Mouse (Mus musculus) skeletal muscle tissue, adult 2 months (tissue): ENCODE measurements at regions not wholly inside any gene's neighbourhood (a gene's known extent, or its start where the extent isn't known, plus 50 kb on each side); places are given as distances from the start of the nearest gene placed in this dataset.
"Not testable (repeated sequence)": the region's sequence is repeated elsewhere in the genome, so short reads cannot be mapped to it uniquely, and the experiment has no call there.

Experiments used
- DNase-seq: peaks from one replicate; pipeline ENCODE4 v3.0.0-alpha.2; 2012; ENCODE audit warnings: low read depth, low spot score

DNA sequence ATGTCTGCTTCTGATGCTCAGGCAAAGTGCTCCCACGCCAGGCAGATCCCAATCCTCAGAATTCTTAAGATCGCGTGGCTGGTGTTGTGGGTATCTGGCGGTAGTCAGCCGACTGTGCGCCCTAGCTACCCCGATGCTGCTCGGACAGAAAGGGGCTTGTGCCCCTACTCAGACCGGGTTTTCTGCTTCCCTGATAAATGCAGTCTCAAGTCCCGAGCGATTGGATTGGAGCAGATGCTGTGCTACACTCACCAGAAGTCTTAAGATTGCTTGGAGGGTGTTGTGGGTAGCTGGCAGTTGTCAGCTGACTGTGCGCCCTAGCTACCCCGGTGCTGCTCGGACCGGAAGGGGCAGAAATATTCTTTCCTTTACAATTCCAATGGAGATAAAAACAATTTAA is 99.3 kb downstream of the Gm7489 start:
- DNase-seq, result not testable (repeated sequence)

DNA sequence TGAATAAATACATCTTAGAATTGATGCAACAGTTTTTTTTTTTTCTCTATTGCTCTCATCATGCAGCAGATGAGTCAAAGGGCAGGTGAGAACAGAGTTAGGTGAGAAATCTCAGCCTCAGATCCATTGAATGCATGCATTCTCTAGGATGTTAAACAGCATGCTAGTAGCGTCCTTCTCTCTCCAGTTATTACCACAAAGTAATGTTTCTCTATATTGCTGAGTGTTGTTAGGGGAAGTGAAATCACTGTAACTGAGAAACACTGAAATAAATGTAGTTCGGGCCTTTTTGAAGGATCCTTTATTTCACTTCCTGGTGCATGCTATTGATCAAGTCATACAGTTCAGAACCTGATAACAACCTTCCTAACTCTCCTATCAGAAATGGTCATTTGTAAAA is 105.2 kb downstream of the Gm7489 start:
- no peak for DNase-seq

DNA sequence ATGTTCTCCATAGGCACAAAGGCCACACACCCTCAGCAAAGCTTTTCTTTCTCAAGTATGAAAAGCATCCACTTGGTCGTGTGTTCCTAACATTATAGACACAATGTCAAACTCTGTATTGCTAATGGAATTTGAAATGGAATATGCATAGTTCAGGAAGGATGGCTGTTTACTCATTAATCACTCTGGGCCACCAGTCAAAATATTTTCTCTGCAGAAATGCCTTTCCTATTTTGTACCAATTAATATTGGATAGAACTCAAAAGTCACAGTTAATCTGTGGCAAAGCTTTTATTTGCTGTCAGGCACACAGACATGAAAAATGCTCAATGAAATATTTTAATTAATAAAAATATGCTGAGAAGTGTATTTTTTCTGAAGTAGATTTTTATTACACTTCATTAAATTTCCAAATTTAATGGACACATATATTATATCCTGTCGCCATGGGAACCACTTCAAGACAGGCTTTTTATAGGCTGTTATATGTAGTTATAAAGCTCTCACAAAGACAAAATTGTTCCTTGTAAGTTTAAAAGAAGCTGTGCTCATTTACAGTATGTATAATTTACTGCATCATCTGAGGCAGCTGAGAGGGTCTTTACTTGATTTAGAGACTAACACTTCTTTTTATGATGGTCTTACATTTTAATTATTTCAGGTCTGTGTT is 110.6 kb downstream of the Gm7489 start:
- no peak for DNase-seq

DNA sequence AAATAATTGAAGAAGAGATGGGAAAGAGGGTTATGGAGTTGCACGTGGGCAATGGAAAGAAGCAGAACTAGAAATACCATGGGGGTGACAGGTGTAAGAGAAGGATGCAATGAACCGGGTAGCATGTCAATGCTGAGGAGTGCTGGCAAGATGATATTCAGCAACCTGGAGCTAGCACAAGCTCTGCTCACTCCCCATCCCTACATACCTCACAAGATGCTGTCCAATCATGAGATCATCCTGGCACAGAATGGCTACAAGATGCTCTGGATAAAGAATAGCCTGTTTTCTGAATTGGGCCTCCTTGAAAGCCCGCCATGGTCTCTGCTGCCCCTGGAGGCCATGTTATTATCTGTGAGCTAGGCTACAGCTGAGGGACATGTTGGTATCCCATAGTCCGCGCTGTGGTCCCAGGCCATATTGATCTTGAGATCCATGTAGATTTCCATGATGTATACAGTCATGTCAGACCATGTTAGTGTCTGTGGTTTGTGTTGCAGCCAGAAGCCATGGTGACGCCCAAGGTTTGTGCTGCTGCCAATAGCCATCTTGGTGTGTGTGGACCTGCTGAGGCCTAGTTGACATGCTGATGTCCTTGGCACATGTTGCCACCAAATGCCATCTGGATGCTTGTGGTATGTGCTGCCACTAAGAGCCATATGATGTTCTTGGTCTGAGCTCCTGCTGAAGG is 114.0 kb downstream of the Gm7489 start:
- DNase-seq, result no peak

DNA sequence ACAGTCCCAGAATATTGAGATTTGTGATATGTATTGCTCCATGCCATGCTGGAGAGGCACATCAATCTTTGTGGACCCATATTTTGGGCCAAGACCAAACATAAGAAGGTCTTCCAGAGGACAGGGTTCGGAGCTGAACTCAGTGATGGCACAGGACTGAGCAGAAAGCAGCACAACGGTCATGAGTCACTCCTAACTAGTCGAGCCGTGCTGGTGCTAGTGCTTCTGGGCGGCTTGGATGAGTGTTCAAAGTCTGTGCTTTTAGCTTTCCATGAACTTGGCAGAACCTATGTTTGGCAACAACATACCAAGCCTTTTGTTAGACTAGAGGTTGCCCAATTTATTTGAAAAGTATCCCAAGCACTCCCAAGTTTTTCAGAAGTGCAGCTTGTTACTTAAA is 149.1 kb downstream of the Gm7489 start:
- DNase-seq, result peak; percentile 10

DNA sequence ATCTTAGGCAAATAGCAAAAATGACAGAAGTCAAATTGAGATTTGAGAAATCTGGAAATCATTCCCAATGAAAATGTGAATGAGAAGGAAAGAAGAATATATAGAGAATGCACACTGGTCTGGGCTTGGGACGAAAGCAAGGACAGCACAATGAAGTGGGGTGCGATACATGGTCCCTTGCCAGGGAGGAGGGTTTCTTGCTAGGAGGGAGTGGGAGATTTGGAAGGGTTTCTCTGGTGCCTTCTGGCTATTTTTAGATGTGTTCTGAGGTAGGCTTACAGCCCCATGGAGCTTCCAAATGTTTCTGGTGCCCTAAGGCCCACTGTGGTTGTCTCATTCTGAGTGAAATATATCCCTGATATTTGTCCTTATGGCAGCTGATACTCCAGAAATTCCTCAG is 166.0 kb downstream of the Gm7489 start:
- no peak for DNase-seq

DNA sequence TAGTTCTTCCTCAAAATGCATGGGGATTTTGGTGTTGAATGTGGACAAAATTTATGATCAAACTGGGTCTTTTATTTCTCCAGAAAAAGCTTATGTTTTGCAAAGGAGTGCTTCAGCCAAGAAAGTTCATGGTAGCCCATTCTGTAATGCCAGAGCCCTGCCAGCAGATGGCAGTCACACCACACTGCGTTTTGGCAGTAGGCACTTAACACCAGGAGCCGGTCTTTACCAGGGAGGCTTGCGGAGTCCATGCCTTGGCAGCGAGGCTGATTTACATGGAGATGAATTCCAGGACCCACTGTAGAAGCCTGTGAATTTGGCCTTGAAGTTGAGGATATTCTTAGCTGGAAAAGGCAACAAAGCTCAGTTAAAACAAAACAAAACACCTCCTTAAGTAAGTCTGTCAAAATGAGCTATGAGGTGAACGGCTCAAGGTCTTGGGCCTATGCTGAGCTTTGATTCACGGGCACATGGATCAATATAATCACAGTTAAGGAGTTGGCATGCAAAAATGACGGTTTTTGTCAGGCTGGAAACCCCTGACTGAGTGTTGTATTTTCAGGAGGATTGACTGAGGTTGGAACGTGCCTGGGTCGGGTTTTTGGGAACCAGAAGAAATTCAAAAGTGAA is 185.4 kb downstream of the Gm7489 start:
- DNase-seq, result peak; percentile 44

DNA sequence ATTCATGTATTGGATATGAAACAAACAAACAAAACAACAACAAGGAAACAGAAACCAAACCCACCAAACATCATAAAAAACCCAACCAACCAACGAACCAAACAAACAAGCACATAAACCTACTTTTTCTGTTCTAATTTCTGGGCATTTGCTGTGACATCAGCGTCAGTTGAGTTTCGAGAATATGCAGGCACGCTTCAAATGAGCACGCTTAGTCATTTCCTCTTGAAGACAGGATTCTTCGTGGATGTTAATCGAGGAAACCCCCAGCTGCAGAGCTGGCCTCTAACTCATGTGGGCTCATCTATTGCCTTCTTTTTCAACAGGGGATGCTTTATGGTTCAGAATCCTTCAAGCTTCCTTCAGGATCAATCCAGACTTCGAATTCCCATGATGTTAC is 187.0 kb downstream of the Gm7489 start:
- no peak for DNase-seq

DNA sequence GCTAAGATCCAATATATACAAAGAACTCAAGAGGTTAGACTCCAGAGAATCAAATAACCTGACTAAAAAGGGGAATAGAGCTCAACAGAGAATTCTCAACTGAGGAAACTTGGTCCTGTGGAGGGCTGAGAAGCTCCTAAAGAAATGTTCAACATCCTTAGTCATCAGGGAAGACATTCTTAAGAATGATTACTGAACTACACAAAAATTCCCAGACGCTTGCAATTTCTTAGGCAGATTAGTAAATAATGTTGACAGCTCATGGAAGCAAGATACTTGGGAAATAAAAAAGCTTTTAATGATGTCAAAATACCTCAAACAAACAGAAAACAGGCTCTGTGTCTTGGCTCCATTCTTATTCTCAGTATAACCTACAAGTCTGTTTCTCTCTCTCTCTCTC is 206.6 kb downstream of the Gm7489 start:
- no peak for DNase-seq

DNA sequence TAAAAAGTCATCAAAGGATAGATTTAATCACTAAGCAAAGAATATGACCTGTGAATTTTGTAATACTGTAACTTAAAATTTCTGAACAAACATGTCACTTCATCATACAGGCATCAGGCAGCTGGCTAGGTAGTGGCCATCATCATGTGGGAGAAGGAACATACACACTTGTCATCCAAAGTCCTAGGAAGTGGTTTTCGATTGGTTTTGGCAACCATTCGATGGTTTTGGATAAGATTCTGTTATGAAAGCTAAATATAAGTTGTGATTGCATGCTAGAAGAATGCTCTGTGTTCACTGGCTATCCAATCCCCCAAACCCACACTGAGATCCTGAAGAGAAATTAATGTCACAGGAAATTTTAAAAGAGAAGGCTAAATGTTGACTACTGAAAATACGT is 207.7 kb downstream of the Gm7489 start:
- DNase-seq, result no peak

DNA sequence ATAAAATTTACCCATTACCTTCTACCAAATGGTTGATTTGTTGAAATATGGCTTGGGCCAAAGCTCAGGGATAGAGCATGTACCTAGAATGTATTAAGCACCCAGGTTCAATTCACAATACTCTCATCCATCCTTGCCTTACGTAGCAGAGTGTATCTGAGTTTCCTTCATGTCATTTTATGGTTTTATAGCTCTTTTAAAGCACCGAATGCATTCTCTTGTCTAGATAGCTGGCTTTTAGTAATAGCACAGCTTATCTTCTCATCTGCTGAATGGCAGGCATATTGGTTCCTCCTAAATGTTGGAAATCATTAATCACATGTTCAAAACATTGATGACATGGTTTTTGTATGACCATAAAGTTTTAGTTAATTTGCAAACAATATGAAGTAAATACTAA is 212.8 kb downstream of the Gm7489 start:
- DNase-seq, result no peak

DNA sequence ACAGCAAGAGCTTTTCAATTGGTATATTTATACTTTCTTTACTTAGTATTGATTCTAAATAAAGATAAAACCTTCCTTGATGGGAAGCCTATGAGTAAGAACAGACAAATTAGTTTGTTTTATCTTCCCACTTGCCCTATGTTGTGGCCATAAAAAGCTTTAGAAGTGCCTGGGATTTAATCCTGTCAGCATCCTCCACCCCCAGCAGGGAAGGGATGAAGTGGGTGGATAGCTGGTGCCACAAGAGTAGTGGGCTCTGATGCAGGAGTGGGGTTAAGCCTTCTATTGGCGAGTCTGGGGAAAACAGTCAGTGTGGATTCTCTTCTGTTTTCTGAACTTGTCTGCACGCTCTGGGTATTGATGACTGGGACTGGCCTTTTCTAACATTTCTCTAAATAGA is 227.7 kb downstream of the Gm7489 start:
- DNase-seq, result no peak

DNA sequence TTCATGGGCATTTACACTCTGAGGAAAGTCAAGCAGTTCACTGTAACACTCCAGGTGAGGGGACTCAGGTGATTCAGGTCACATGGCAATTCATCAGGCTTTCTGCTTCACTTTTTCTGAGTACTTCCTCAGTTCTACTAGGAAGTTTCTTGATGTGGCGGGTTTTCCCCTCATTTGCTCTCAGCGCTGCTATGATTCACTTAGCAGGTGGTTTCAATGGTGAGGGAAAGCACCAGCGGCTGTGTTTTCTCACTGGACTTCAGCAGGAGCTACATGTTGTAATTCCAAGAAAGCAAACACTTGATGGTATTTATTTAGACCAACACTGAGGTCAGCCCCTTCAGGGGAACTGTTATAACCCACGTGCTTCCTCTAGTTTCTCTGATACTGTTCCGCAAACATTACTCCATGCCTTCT is 229.4 kb downstream of the Gm7489 start:
- DNase-seq, result no peak

DNA sequence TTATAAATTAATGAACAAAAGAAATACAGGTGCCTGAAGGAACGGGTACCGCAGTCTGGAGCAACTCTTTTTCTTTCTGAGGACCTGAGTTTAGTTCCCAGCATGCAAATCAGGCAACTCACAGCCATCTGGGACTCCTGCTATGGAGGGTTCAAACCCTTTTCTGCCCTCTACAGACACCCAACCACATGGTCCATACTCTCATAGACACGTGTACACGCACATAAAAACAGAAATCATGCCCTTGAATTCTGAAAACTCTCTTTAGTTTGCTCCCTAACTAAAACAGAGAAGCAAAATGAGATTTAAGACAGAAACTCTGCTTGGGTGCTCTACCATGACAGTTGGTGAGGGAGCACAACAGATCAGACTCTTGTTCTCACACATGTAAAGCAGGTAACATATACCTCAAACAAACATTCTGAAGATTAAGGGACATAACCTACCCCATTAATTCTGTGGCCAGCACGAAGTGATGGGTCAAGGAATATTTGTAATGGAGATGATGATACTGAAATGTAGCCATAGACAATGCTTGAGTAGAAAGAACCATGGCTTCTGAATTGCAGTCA is 233.3 kb downstream of the Gm7489 start:
- no peak for DNase-seq

DNA sequence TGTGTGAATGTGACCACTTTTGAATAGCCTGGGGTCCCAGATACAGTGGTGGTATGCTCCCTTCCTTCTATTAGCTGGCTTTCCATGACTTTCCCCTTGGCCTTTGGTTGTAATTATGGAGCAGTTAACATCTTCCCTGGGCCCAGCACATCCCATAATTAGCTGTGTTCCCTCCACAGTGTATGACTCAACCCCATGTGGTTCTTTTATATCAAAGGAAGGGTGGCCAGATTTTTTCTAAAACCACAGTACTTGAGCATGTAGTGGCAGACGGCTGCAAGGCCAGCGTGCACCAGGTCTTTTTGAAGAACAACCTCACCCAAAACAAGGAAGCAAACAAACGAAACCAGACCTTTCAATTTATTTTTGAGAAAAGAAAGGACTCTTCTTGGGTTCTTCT is 235.8 kb downstream of the Gm7489 start:
- DNase-seq, result no peak

DNA sequence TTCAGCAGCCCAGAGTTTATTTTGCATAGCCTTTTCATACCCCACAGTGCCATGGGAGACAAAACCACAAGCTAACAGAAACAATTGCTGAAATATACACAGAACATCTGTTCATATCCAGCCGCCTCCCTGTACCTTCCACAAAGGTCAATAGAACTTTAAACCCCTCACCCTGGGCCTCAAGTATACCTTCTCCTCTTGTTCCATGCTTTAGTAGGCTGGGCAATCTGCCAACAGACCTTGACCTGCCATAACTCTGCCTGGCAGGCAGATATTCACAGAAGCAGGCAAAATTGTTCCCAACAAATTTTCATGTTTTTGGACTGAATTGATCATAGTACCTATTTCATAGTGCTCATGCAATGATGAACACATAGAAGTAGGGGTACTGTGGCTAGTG is 279.6 kb downstream of the Gm7489 start:
- DNase-seq, result no peak

DNA sequence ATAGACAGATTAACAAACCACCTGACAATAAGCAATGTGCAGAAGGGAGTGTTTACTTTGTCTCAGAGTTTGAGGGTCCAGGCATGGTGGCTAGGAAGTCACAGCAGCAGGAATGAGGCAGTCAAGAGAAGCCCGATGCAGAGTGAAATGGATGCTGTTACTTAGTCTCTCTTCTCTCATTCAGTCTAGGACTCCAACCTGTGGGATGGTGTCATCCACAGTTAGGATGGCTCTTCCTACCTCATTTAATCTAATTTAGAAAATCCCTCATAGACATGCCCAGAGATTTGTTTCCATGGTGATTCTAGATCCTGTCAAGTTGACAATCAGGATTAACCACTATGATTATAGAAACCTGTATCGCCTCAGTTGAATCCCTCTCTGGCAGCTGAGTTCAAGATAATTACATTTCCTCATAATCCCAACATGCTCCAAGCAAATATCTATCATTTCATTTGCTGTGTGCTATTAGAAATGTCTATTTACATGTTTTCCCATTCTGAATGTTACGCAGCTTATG is 283.2 kb downstream of the Gm7489 start:
- DNase-seq, result no peak

DNA sequence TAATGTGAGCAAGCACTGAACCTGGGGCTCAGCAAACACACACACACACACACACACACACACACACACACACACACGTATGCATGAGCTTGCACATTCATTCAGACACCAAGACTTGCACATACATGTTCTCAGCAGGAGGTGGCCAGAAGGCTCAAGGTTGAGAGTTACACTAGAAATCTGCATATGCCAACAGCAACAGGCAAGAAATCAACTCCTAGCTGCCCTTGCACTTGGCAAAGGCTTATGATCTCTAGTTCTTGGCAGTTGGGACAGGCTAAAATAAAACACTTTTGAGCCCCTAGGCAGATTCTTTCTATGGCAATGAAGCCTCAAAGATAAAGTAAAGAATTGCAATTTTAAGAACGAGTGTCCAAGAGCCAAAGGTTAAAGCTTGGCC is 292.5 kb downstream of the Gm7489 start:
- DNase-seq, result no peak

DNA sequence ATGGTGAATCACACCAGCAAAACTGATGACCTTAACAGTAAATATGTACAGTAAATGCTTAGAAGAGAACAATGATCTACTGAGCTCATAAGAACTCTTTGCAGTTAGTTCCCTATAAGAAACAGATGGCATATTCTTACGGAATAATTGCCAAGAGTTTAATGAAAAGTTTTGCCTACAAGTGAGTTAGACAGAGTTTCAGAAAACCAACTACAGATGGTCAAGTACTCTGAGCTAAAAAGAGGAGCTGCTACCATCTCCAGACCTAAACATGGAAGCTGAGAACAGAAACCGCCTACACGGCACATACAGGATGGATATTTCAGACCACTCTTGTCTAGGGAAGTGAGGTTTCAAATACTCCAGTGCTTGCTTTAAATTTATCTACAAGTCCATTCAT is 293.1 kb downstream of the Gm7489 start:
- no peak for DNase-seq
